Mouse (Mus musculus) limb, embryonic 14.5 days (tissue): ENCODE measurements around the gene Irgq. TPM values are rescaled to one million over a fixed set of nuclear protein-coding genes. Genes with fewer than 3 reads are reported as not detected.
"Not testable (repeated sequence)": the region's sequence is repeated elsewhere in the genome, so short reads cannot be mapped to it uniquely, and the experiment has no call there.

ENCODE experiments used
- ATAC-seq: fragments of 200-750 bp; cut with Nextera tagmentation; 2 replicates; pipeline ENCODE4 v1.8.0; 2017; ENCODE audit warnings: low read depth, moderate number of reproducible peaks, moderate TSS enrichment; ENCODE audit not compliant: low FRiP score
- DNase-seq: peaks from one replicate; pipeline ENCODE4 v3.0.0-alpha.2; 2015; ENCODE audit warnings: low spot score
- H3K27ac ChIP-seq: fragments of 300-500 bp; sonication (generic); replicated peaks from 2 replicates; pipeline ENCODE4 v1.5.1; 2014; ENCODE audit warnings: low read depth, mild to moderate bottlenecking, low read length, moderate library complexity, mixed read lengths
- H3K27me3 ChIP-seq: fragments of 300-500 bp; sonication (generic); 2 replicates; pipeline ENCODE4 v1.6.1; 2014; ENCODE audit warnings: low read length, mixed read lengths; ENCODE audit not compliant: control insufficient read depth, insufficient read depth
- H3K36me3 ChIP-seq: fragments of 300-500 bp; sonication (generic); 2 replicates; pipeline ENCODE4 v1.6.1; 2014; ENCODE audit warnings: mild to moderate bottlenecking, low read length, moderate library complexity, mixed read lengths; ENCODE audit not compliant: control insufficient read depth, insufficient read depth
- H3K4me1 ChIP-seq: fragments of 300-500 bp; sonication (generic); 2 replicates; pipeline ENCODE4 v1.6.1; 2014; ENCODE audit warnings: antibody characterized with exemption, low read length, mixed read lengths; ENCODE audit not compliant: control insufficient read depth, insufficient read depth
- H3K4me2 ChIP-seq: fragments of 300-500 bp; sonication (generic); replicated peaks from 2 replicates; pipeline ENCODE4 v1.6.1; 2014; ENCODE audit warnings: low read depth, mild to moderate bottlenecking, low read length, moderate library complexity; ENCODE audit not compliant: severe bottlenecking
- H3K4me3 ChIP-seq: fragments of 300-500 bp; sonication (generic); replicated peaks from 2 replicates; pipeline ENCODE4 v1.5.1; 2014; ENCODE audit warnings: low read length
- H3K9ac ChIP-seq: fragments of 300-500 bp; sonication (generic); 2 replicates; pipeline ENCODE4 v1.6.1; 2014; ENCODE audit warnings: mild to moderate bottlenecking, low read depth, low read length, moderate library complexity; ENCODE audit not compliant: severe bottlenecking
- H3K9me3 ChIP-seq: fragments of 300-500 bp; sonication (generic); 2 replicates; pipeline ENCODE4 v1.6.1; 2016; ENCODE audit warnings: low read length; ENCODE audit not compliant: control insufficient read depth
- POLR2A ChIP-seq: fragments of 200-500 bp; IDR thresholded peaks from 2 replicates; pipeline ENCODE4 v1.8.0; 2012; ENCODE audit warnings: inconsistent platforms, mild to moderate bottlenecking, moderate library complexity, borderline replicate concordance; ENCODE audit not compliant: insufficient read depth, insufficient read length; ENCODE audit errors: extremely low read depth
- whole genome bisulfite sequencing: fragments of 180-500 bp; shearing (Covaris S2); extraction: QIAGEN DNeasy Blood & Tissue Kit; methylation state at CpG from one replicate; pipeline ENCODE4 v1.1.7; 2014; 5-methylcytosine and 5-hydroxymethylcytosine counted together
- polyA plus RNA-seq, 2 experiments: library from polyadenylated mRNA; depleted of rRNA in 1 of 2; stranded (reverse) in 1 of 2; unstranded in 1 of 2; fragments of >200 nt; fragmentation: Nextera tagmentation in 1 of 2; extraction: Ambion mirVana in 1 of 2; gene quantifications; 2 replicates each; pipeline versions ENCODE4 v1.2.1 to v1.2.3; 2012 to 2014

Irgq gene
- polyA plus RNA-seq, 2 experiments = 10.7 to 16.3 TPM

- H3K27me3 ChIP-seq = no peaks in the 10 kb centered on the region
- H3K4me1 ChIP-seq = peaks cover 15% of the 10 kb centered on the region
- ATAC-seq = no peak
- DNase-seq = peak; percentile 45
- H3K27ac ChIP-seq = peak overlapping the region; percentile 99
- H3K9ac ChIP-seq = peak overlapping the region; percentile 96; the same call in 1 of the 2 replicates
- H3K4me3 ChIP-seq = peak overlapping the region; percentile 83
- H3K36me3 ChIP-seq = no peaks in the 10 kb centered on the region
- H3K4me2 ChIP-seq = peak overlapping the region; percentile 76
- TF ChIP-seq POLR2A = no peak
- WGBS = 3% methylated on average over 3 of the region's 3 CpGs
- H3K9me3 ChIP-seq = peaks cover 2% of the 10 kb centered on the region; the same call in 1 of the 2 replicates
Observed at GRCm38 (mm10) chr7:24506065-24506459, 24.4 kb upstream of the Irgq start.

GRCm38 (mm10) chr7:24506476-24506837 is 24.0 kb upstream of the Irgq start:
- Histone ChIP-seq H3K4me3 (peak overlapping the region; percentile 83), H3K9me3 (no peaks in the 10 kb centered on the region), H3K36me3 (no peaks in the 10 kb centered on the region), H3K4me2 (peak overlapping the region; percentile 76), H3K9ac (peak overlapping the region; percentile 96), H3K27me3 (no peaks in the 10 kb centered on the region), H3K27ac (peak overlapping the region; percentile 99), H3K4me1 (peaks cover 15% of the 10 kb centered on the region)
- ATAC-seq (0 out of 2 replicates have a peak, but pooled peaks have one; percentile 10), DNase-seq (peak; percentile 60)
- WGBS = under 1% methylated on average over 12 of the region's 12 CpGs
- TF ChIP-seq POLR2A = no peak

- Histone ChIP-seq H3K4me2 (peak within 1 kb of the TSS; percentile 76), H3K27ac (peak within 1 kb of the TSS; percentile 99), H3K36me3 (no peaks in the 10 kb centered on the region), H3K27me3 (no peaks in the 10 kb centered on the region), H3K4me3 (peak within 1 kb of the TSS; percentile 83), H3K4me1 (peaks cover 15% of the 10 kb centered on the region), H3K9me3 (no peaks in the 10 kb centered on the region), H3K9ac (peak within 1 kb of the TSS; percentile 96)
- under 1% methylated on average over 75 of the region's 84 CpGs for WGBS
- ATAC-seq = peak; percentile 83
- peak; percentile 89 for DNase-seq
- peak; percentile 89; the same call in 1 of the 2 replicates for TF ChIP-seq POLR2A
Observed at GRCm38 (mm10) chr7:24506838-24507725, 23.4 kb upstream of the Irgq start, which contains the start of gene Zfp428. TSS of gene Zfp428 (plus strand) at chr7:24507006.

- no peak for TF ChIP-seq POLR2A
Observed at GRCm38 (mm10) chr7:24507726-24508114, 22.8 kb upstream of the Irgq start.

GRCm38 (mm10) chr7:24512355-24512754 is 18.1 kb upstream of the Irgq start, which contains the start of gene AC161166.1:
TSS of gene AC161166.1 (minus strand) at chr7:24512455.
- ATAC-seq (no peak), DNase-seq (no peak)
- Histone ChIP-seq H3K27ac (no peak within 1 kb of the TSS), H3K27me3 (no peaks in the 10 kb centered on the region), H3K4me3 (no peak within 1 kb of the TSS), H3K36me3 (peaks cover 15% of the 10 kb centered on the region), H3K9me3 (no peaks in the 10 kb centered on the region), H3K9ac (no peak within 1 kb of the TSS), H3K4me1 (no peaks in the 10 kb centered on the region), H3K4me2 (no peak within 1 kb of the TSS)
- TF ChIP-seq POLR2A = no peak
- 92% methylated on average over 7 of the region's 7 CpGs for WGBS

More at GRCm38 (mm10) chr7:24507726-24508114, 22.8 kb upstream of the Irgq start:
- Histone ChIP-seq H3K9ac (peak overlapping the region; percentile 96), H3K27ac (peak overlapping the region; percentile 99), H3K4me2 (peak overlapping the region; percentile 76), H3K36me3 (no peaks in the 10 kb centered on the region; the same call in 1 of the 2 replicates), H3K4me3 (peak overlapping the region; percentile 83), H3K27me3 (no peaks in the 10 kb centered on the region), H3K4me1 (peaks cover 15% of the 10 kb centered on the region), H3K9me3 (no peaks in the 10 kb centered on the region)
- ATAC-seq (peak; percentile 7; the same call in 1 of the 2 replicates), DNase-seq (no peak)
- WGBS = under 1% methylated on average over 20 of the region's 20 CpGs

- not testable (repeated sequence) for H3K9me3 ChIP-seq, ATAC-seq, H3K27me3 ChIP-seq, DNase-seq, H3K4me3 ChIP-seq, H3K4me1 ChIP-seq, H3K4me2 ChIP-seq, H3K27ac ChIP-seq, H3K9ac ChIP-seq
- H3K36me3 ChIP-seq = peaks cover 15% of the 10 kb centered on the region
- 70% methylated on average over 8 of the region's 8 CpGs for WGBS
Observed at GRCm38 (mm10) chr7:24516319-24516718, 14.2 kb upstream of the Irgq start.
